Mouse (Mus musculus): ENCODE results near the gene Ubr1. TPM values are rescaled to one million over a fixed set of nuclear protein-coding genes. Genes with fewer than 3 reads are reported as not detected.
A peak's percentile ranks its signal among the peaks of the same experiment; 100 is the strongest.
"Not testable (repeated sequence)": the region's sequence is repeated elsewhere in the genome, so short reads cannot be mapped to it uniquely, and the experiment has no call there.

The Ubr1 gene
- polyA plus RNA-seq, 1 experiment from 2014 or later = 29.5 TPM

- not testable (repeated sequence) for H3K4me2 ChIP-seq; ATAC-seq (ENCODE audit: insufficient number of reproducible peaks, insufficient read depth, low FRiP score, low TSS enrichment, low read depth); H3K36me3 ChIP-seq; H3K27ac ChIP-seq; H3K4me1 ChIP-seq; H3K9ac ChIP-seq; H3K4me3 ChIP-seq; H3K9me3 ChIP-seq; H3K27me3 ChIP-seq
- WGBS = 95% methylated on average over 8 of the region's 8 CpGs
Measured at GRCm38 (mm10) chr2:120972257-120972656, 1.7 kb upstream of the Ubr1 start.

- ATAC-seq (ENCODE audit: insufficient number of reproducible peaks, insufficient read depth, low FRiP score, low TSS enrichment, low read depth) = no peak
- 86% methylated on average over 4 of the region's 4 CpGs for WGBS
- H3K4me3 ChIP-seq = no peak overlapping the region
- H3K9ac ChIP-seq = no peak overlapping the region
- H3K36me3 ChIP-seq = peaks cover 2% of the 10 kb centered on the region; the same call in 1 of the 2 replicates
- peaks cover 3% of the 10 kb centered on the region for H3K27me3 ChIP-seq
- no peak overlapping the region for H3K27ac ChIP-seq
- peaks cover 7% of the 10 kb centered on the region; the same call in 1 of the 2 replicates for H3K4me1 ChIP-seq
- no peak overlapping the region for H3K4me2 ChIP-seq
- H3K9me3 ChIP-seq = no peaks in the 10 kb centered on the region
Measured at GRCm38 (mm10) chr2:120971766-120972165, 1.3 kb upstream of the Ubr1 start.

- H3K27me3 ChIP-seq = peaks cover 3% of the 10 kb centered on the region
- under 1% methylated on average over 23 of the region's 23 CpGs for WGBS
Measured at GRCm38 (mm10) chr2:120970045-120970539, 423 bp downstream of the Ubr1 start.

GRCm38 (mm10) chr2:120965486-120965885, 5.0 kb downstream of the Ubr1 start:
- no peak for ATAC-seq (ENCODE audit: insufficient number of reproducible peaks, insufficient read depth, low FRiP score, low TSS enrichment, low read depth)
- H3K9ac ChIP-seq = no peak overlapping the region
- H3K27ac ChIP-seq = no peak overlapping the region
- H3K4me1 ChIP-seq = peaks cover 7% of the 10 kb centered on the region; the same call in 1 of the 2 replicates
- no peaks in the 10 kb centered on the region for H3K27me3 ChIP-seq
- no peak overlapping the region for H3K4me3 ChIP-seq
- 90% methylated on average over 3 of the region's 3 CpGs for WGBS
- H3K9me3 ChIP-seq = no peaks in the 10 kb centered on the region
- H3K4me2 ChIP-seq = no peak overlapping the region
- H3K36me3 ChIP-seq = peaks cover 14% of the 10 kb centered on the region; the same call in 1 of the 2 replicates

More at GRCm38 (mm10) chr2:120970045-120970539, 423 bp downstream of the Ubr1 start:
- Histone ChIP-seq H3K4me2 (peak overlapping the region; percentile 80), H3K9ac (peak overlapping the region; percentile 88), H3K36me3 (peaks cover 8% of the 10 kb centered on the region; the same call in 1 of the 2 replicates), H3K27ac (peak overlapping the region; percentile 84), H3K4me3 (peak overlapping the region; percentile 81), H3K4me1 (peaks cover 7% of the 10 kb centered on the region; the same call in 1 of the 2 replicates), H3K9me3 (no peaks in the 10 kb centered on the region)
- ATAC-seq (ENCODE audit: insufficient number of reproducible peaks, insufficient read depth, low FRiP score, low TSS enrichment, low read depth) = 0 out of 2 replicates have a peak, but pooled peaks have one; percentile 15

GRCm38 (mm10) chr2:120963110-120963509, 7.4 kb downstream of the Ubr1 start:
- Histone ChIP-seq H3K27me3 (no peaks in the 10 kb centered on the region), H3K9ac (no peak overlapping the region), H3K27ac (no peak overlapping the region), H3K4me3 (no peak overlapping the region), H3K4me2 (no peak overlapping the region), H3K9me3 (no peaks in the 10 kb centered on the region), H3K4me1 (no peaks in the 10 kb centered on the region), H3K36me3 (peaks cover 22% of the 10 kb centered on the region)
- no peak for ATAC-seq (ENCODE audit: insufficient number of reproducible peaks, insufficient read depth, low FRiP score, low TSS enrichment, low read depth)
- WGBS = 94% methylated on average over 7 of the region's 7 CpGs

GRCm38 (mm10) chr2:120960261-120960660, 10.3 kb downstream of the Ubr1 start:
- 91% methylated on average over 1 of the region's 1 CpGs for WGBS

GRCm38 (mm10) chr2:120959827-120960226, 10.7 kb downstream of the Ubr1 start:
- Histone ChIP-seq H3K36me3 (peaks cover 19% of the 10 kb centered on the region), H3K4me1 (no peaks in the 10 kb centered on the region)
- no peak for ATAC-seq (ENCODE audit: insufficient number of reproducible peaks, insufficient read depth, low FRiP score, low TSS enrichment, low read depth)

More at GRCm38 (mm10) chr2:120960261-120960660, 10.3 kb downstream of the Ubr1 start:
- Histone ChIP-seq H3K4me3 (no peak overlapping the region), H3K27ac (no peak overlapping the region), H3K4me2 (no peak overlapping the region), H3K4me1 (no peaks in the 10 kb centered on the region), H3K9me3 (no peaks in the 10 kb centered on the region), H3K36me3 (peaks cover 15% of the 10 kb centered on the region), H3K9ac (no peak overlapping the region), H3K27me3 (no peaks in the 10 kb centered on the region)
- no peak for ATAC-seq (ENCODE audit: insufficient number of reproducible peaks, insufficient read depth, low FRiP score, low TSS enrichment, low read depth)

GRCm38 (mm10) chr2:120959363-120959762, 11.2 kb downstream of the Ubr1 start:
- 89% methylated on average over 2 of the region's 2 CpGs for WGBS
- Histone ChIP-seq H3K27ac (no peak overlapping the region), H3K4me1 (no peaks in the 10 kb centered on the region), H3K9me3 (no peaks in the 10 kb centered on the region), H3K4me3 (no peak overlapping the region), H3K9ac (no peak overlapping the region), H3K4me2 (no peak overlapping the region), H3K27me3 (no peaks in the 10 kb centered on the region), H3K36me3 (peaks cover 23% of the 10 kb centered on the region)
- ATAC-seq (ENCODE audit: insufficient number of reproducible peaks, insufficient read depth, low FRiP score, low TSS enrichment, low read depth) = no peak

More at GRCm38 (mm10) chr2:120959827-120960226, 10.7 kb downstream of the Ubr1 start:
- H3K4me2 ChIP-seq = no peak overlapping the region
- WGBS = 93% methylated on average over 5 of the region's 5 CpGs
- no peak overlapping the region for H3K4me3 ChIP-seq
- no peaks in the 10 kb centered on the region for H3K27me3 ChIP-seq
- no peak overlapping the region for H3K27ac ChIP-seq
- no peak overlapping the region for H3K9ac ChIP-seq
- H3K9me3 ChIP-seq = no peaks in the 10 kb centered on the region

- 64% methylated on average over 2 of the region's 2 CpGs for WGBS
Measured at GRCm38 (mm10) chr2:120952176-120952938, 18.2 kb downstream of the Ubr1 start.

GRCm38 (mm10) chr2:120951208-120951607, 19.3 kb downstream of the Ubr1 start:
- Histone ChIP-seq H3K4me3 (no peak overlapping the region), H3K4me2 (no peak overlapping the region), H3K9me3 (no peaks in the 10 kb centered on the region), H3K9ac (no peak overlapping the region), H3K27me3 (no peaks in the 10 kb centered on the region), H3K36me3 (peaks cover 60% of the 10 kb centered on the region), H3K4me1 (no peaks in the 10 kb centered on the region), H3K27ac (no peak overlapping the region)
- no peak for ATAC-seq (ENCODE audit: insufficient number of reproducible peaks, insufficient read depth, low FRiP score, low TSS enrichment, low read depth)
- 71% methylated on average over 5 of the region's 5 CpGs for WGBS

More at GRCm38 (mm10) chr2:120952176-120952938, 18.2 kb downstream of the Ubr1 start:
- Histone ChIP-seq H3K27ac (no peak overlapping the region), H3K9ac (no peak overlapping the region), H3K4me3 (no peak overlapping the region), H3K36me3 (peaks cover 49% of the 10 kb centered on the region), H3K9me3 (no peaks in the 10 kb centered on the region), H3K4me2 (no peak overlapping the region), H3K4me1 (no peaks in the 10 kb centered on the region), H3K27me3 (no peaks in the 10 kb centered on the region)
- no peak for ATAC-seq (ENCODE audit: insufficient number of reproducible peaks, insufficient read depth, low FRiP score, low TSS enrichment, low read depth)

GRCm38 (mm10) chr2:120933038-120933437, 37.5 kb downstream of the Ubr1 start:
- no peaks in the 10 kb centered on the region for H3K9me3 ChIP-seq
- H3K4me3 ChIP-seq = no peak overlapping the region
- H3K36me3 ChIP-seq = peaks cover 74% of the 10 kb centered on the region
- no peak overlapping the region for H3K27ac ChIP-seq
- no peak overlapping the region for H3K9ac ChIP-seq
- 88% methylated on average over 3 of the region's 3 CpGs for WGBS
- no peak for ATAC-seq (ENCODE audit: insufficient number of reproducible peaks, insufficient read depth, low FRiP score, low TSS enrichment, low read depth)
- H3K27me3 ChIP-seq = no peaks in the 10 kb centered on the region
- H3K4me1 ChIP-seq = no peaks in the 10 kb centered on the region
- H3K4me2 ChIP-seq = no peak overlapping the region

- ATAC-seq (ENCODE audit: insufficient number of reproducible peaks, insufficient read depth, low FRiP score, low TSS enrichment, low read depth) = no peak
- Histone ChIP-seq H3K4me2 (no peak overlapping the region), H3K9me3 (no peaks in the 10 kb centered on the region), H3K9ac (no peak overlapping the region), H3K36me3 (peaks cover 31% of the 10 kb centered on the region), H3K4me1 (peaks cover 4% of the 10 kb centered on the region; the same call in 1 of the 2 replicates), H3K27ac (no peak overlapping the region), H3K27me3 (no peaks in the 10 kb centered on the region), H3K4me3 (no peak overlapping the region)
- WGBS = 28% methylated on average over 4 of the region's 4 CpGs
Measured at GRCm38 (mm10) chr2:120909556-120909955, 61.0 kb downstream of the Ubr1 start.
